Mouse (Mus musculus) embryonic facial prominence, embryonic 15.5 days (tissue): ENCODE data around the gene Kprp. TPM values are rescaled to one million over a fixed set of nuclear protein-coding genes. Genes with fewer than 3 reads are reported as not detected.
"Not testable (repeated sequence)": the region's sequence is repeated elsewhere in the genome, so short reads cannot be mapped to it uniquely, and the experiment has no call there.

Experiments used
- ATAC-seq: fragments of 200-750 bp; cut with Nextera tagmentation; 2 replicates; pipeline ENCODE4 v1.8.0; 2017; ENCODE audit warnings: low read depth, moderate TSS enrichment; ENCODE audit not compliant: insufficient number of reproducible peaks, low FRiP score, low TSS enrichment
- H3K27ac ChIP-seq: fragments of 300-500 bp; sonication (generic); replicated peaks from 2 replicates; pipeline ENCODE4 v1.5.1; 2015; ENCODE audit warnings: mild to moderate bottlenecking, inconsistent platforms
- H3K27me3 ChIP-seq: fragments of 300-500 bp; sonication (generic); 2 replicates; pipeline ENCODE4 v1.6.1; 2015; ENCODE audit warnings: inconsistent platforms
- H3K36me3 ChIP-seq: fragments of 300-500 bp; sonication (generic); 2 replicates; pipeline ENCODE4 v1.6.1; 2015; ENCODE audit warnings: mild to moderate bottlenecking, inconsistent platforms
- H3K4me1 ChIP-seq: fragments of 300-500 bp; sonication (generic); 2 replicates; pipeline ENCODE4 v1.6.1; 2015; ENCODE audit warnings: inconsistent platforms
- H3K4me2 ChIP-seq: fragments of 300-500 bp; sonication (generic); replicated peaks from 2 replicates; pipeline ENCODE4 v1.6.1; 2015; ENCODE audit warnings: mild to moderate bottlenecking, inconsistent platforms
- H3K4me3 ChIP-seq: fragments of 300-500 bp; sonication (generic); replicated peaks from 2 replicates; pipeline ENCODE4 v1.5.1; 2015; ENCODE audit warnings: mild to moderate bottlenecking, inconsistent platforms
- H3K9ac ChIP-seq: fragments of 300-500 bp; sonication (generic); 2 replicates; pipeline ENCODE4 v1.6.1; 2015; ENCODE audit warnings: inconsistent platforms
- H3K9me3 ChIP-seq: fragments of 300-500 bp; sonication (generic); replicated peaks from 2 replicates; pipeline ENCODE4 v1.6.1; 2016; ENCODE audit warnings: inconsistent platforms
- WGBS: fragments of 180-500 bp; shearing (Covaris S2); methylation state at CpG from one replicate; pipeline ENCODE4 v1.1.7; 2015; 5-methylcytosine and 5-hydroxymethylcytosine counted together
- polyA plus RNA-seq: library from polyadenylated mRNA; unstranded; fragments of >200 nt; fragmentation: Nextera tagmentation; extraction: Ambion mirVana; gene quantifications from 2 replicates; pipeline ENCODE4 v1.2.1, GENCODE M21; 2015

Kprp gene
- 1.9 and 6.5 TPM in 2 replicates for polyA plus RNA-seq

DNA sequence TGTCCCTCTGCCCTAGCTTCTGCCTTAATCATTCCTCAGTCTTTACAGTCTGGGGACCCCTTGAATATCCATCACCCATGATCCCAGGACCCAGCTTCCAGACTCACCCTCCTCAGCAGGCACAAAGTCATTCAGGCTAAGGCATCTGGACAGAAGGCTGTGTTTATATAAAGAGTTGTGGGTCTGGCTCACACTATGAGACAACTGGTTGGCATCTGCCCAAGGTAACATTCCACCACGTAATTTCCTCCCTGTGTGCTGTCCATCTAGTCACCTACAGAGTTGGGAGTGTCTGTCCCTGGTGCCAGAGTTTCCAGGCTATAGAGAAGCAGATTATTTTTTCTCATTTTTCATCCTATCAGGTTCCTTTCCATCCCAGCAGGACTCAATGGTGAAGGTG is at the start of gene Kprp:
Gene Kprp, minus strand, starts transcription at position 140 of the 400 bp plus-strand sequence.
- Histone ChIP-seq H3K4me1 (no peaks in the 10 kb centered on the region), H3K9ac (no peak within 1 kb of the TSS), H3K9me3 (no peaks in the 10 kb centered on the region), H3K36me3 (no peaks in the 10 kb centered on the region), H3K4me3 (no peak within 1 kb of the TSS), H3K27me3 (no peaks in the 10 kb centered on the region), H3K27ac (no peak within 1 kb of the TSS), H3K4me2 (no peak within 1 kb of the TSS)
- WGBS, result 13% methylated on average over 1 of the region's 1 CpGs
- no peak for ATAC-seq

- no peak overlapping the region for H3K27ac ChIP-seq
- H3K9ac ChIP-seq, result no peak overlapping the region
- ATAC-seq, result no peak
- H3K4me3 ChIP-seq, result no peak overlapping the region
- H3K4me2 ChIP-seq, result no peak overlapping the region
- no peaks in the 10 kb centered on the region for H3K4me1 ChIP-seq
- H3K9me3 ChIP-seq, result no peaks in the 10 kb centered on the region
- no peaks in the 10 kb centered on the region for H3K27me3 ChIP-seq
- H3K36me3 ChIP-seq, result no peaks in the 10 kb centered on the region
- WGBS, result 77% methylated on average over 3 of the region's 3 CpGs
These were observed 47.1 kb upstream of the Kprp start for GRCm38 (mm10) chr3:92874180-92874579.

DNA sequence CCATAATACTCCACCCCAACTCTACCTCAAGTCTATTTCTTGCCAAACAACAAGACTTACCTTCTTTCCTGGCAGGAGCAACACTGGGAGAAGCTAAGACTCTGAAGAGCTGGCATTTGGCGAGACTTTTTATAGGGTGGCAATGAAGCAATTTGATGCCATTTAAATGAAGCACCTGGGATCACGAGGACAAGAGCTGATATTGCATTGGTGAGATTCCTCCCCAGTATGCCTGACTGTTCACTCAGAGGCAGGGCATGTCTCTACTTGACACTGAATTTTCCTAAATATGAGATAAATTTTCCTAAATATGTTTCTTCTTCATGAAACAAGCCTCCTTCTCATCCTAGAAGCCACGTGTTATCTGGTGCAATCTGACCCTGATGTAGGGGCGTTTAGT is 43.1 kb upstream of the Kprp start, which contains the start of gene 2310050C09Rik:
Gene 2310050C09Rik, minus strand, starts transcription at position 101 of the 400 bp plus-strand sequence.
- H3K27ac ChIP-seq, result no peak within 1 kb of the TSS
- H3K36me3 ChIP-seq, result no peaks in the 10 kb centered on the region
- H3K9ac ChIP-seq, result no peak within 1 kb of the TSS
- WGBS, result 65% methylated on average over 4 of the region's 4 CpGs
- H3K27me3 ChIP-seq, result no peaks in the 10 kb centered on the region
- H3K9me3 ChIP-seq, result no peaks in the 10 kb centered on the region
- ATAC-seq, result no peak
- H3K4me3 ChIP-seq, result no peak within 1 kb of the TSS
- no peak within 1 kb of the TSS for H3K4me2 ChIP-seq
- no peaks in the 10 kb centered on the region for H3K4me1 ChIP-seq

GRCm38 (mm10) chr3:92851186-92851585 is 24.1 kb upstream of the Kprp start, which contains the start of gene Lce1l:
TSS of gene Lce1l (minus strand) at chr3:92851286.
- Histone ChIP-seq H3K27me3 (no peaks in the 10 kb centered on the region), H3K4me2 (no peak within 1 kb of the TSS), H3K9ac (no peak within 1 kb of the TSS), H3K4me1 (no peaks in the 10 kb centered on the region), H3K9me3 (no peaks in the 10 kb centered on the region), H3K27ac (no peak within 1 kb of the TSS), H3K36me3 (no peaks in the 10 kb centered on the region), H3K4me3 (no peak within 1 kb of the TSS)
- no peak for ATAC-seq
- 82% methylated on average over 3 of the region's 3 CpGs for WGBS

GRCm38 (mm10) chr3:92825808-92826207 is 1.2 kb downstream of the Kprp start:
- no peak overlapping the region for H3K4me2 ChIP-seq
- no peak for ATAC-seq
- no peak overlapping the region for H3K27ac ChIP-seq
- H3K9me3 ChIP-seq, result no peaks in the 10 kb centered on the region
- no peak overlapping the region for H3K9ac ChIP-seq
- no peaks in the 10 kb centered on the region for H3K4me1 ChIP-seq
- no peaks in the 10 kb centered on the region for H3K36me3 ChIP-seq
- WGBS, result 14% methylated on average over 1 of the region's 1 CpGs
- no peak overlapping the region for H3K4me3 ChIP-seq
- no peaks in the 10 kb centered on the region for H3K27me3 ChIP-seq

GRCm38 (mm10) chr3:92816036-92816435 is 11.0 kb downstream of the Kprp start:
- H3K9me3 ChIP-seq, H3K4me2 ChIP-seq, H3K27me3 ChIP-seq, H3K27ac ChIP-seq, H3K9ac ChIP-seq, ATAC-seq, H3K4me3 ChIP-seq, H3K36me3 ChIP-seq, H3K4me1 ChIP-seq: not testable (repeated sequence)
- 82% methylated on average over 2 of the region's 2 CpGs for WGBS

- no peaks in the 10 kb centered on the region for H3K4me1 ChIP-seq
- no peak overlapping the region for H3K4me3 ChIP-seq
- no peaks in the 10 kb centered on the region for H3K36me3 ChIP-seq
- no peaks in the 10 kb centered on the region for H3K9me3 ChIP-seq
- no peaks in the 10 kb centered on the region for H3K27me3 ChIP-seq
- H3K9ac ChIP-seq, result no peak overlapping the region
- no peak overlapping the region for H3K4me2 ChIP-seq
- no peak for ATAC-seq
- WGBS, result 89% methylated on average over 3 of the region's 3 CpGs
- H3K27ac ChIP-seq, result no peak overlapping the region
These were observed 11.5 kb downstream of the Kprp start for GRCm38 (mm10) chr3:92815581-92815980.

DNA sequence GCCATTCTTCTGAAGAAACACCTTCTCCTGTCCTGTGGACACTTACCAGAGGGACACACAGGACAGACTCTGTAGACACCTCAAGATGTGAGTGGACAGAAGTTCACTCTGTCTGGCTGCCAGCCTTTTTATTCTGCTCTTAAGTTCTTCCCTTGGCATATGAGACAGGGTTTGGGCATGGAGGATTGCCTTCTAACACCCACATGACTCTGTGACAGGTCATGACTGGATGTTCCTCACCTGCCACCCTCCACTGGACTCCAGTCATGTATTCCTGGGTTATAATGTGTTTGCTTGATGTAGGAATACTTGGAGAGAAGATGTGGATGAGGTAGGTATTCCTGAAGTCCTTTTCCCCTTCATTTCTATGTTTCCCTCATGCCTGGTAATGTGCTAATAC is 19.3 kb downstream of the Kprp start, which contains the start of gene Lce1k:
Gene Lce1k, minus strand, starts transcription at position 101 of the 400 bp plus-strand sequence.
- H3K4me3 ChIP-seq, result no peak within 1 kb of the TSS
- H3K36me3 ChIP-seq, result no peaks in the 10 kb centered on the region
- H3K27me3 ChIP-seq, result no peaks in the 10 kb centered on the region
- H3K9ac ChIP-seq, result no peak within 1 kb of the TSS
- H3K9me3 ChIP-seq, result no peaks in the 10 kb centered on the region
- ATAC-seq, result no peak
- no peaks in the 10 kb centered on the region for H3K4me1 ChIP-seq
- no peak within 1 kb of the TSS for H3K4me2 ChIP-seq
- H3K27ac ChIP-seq, result no peak within 1 kb of the TSS

GRCm38 (mm10) chr3:92790414-92790813 is 36.6 kb downstream of the Kprp start, which contains the start of gene Lce1j:
TSS of gene Lce1j (minus strand) at chr3:92790514.
- no peaks in the 10 kb centered on the region for H3K36me3 ChIP-seq
- WGBS, result 81% methylated on average over 1 of the region's 1 CpGs
- H3K4me2 ChIP-seq, result no peak within 1 kb of the TSS
- H3K27me3 ChIP-seq, result no peaks in the 10 kb centered on the region
- H3K9ac ChIP-seq, result no peak within 1 kb of the TSS
- no peaks in the 10 kb centered on the region for H3K9me3 ChIP-seq
- ATAC-seq, result no peak
- H3K4me1 ChIP-seq, result no peaks in the 10 kb centered on the region
- H3K27ac ChIP-seq, result no peak within 1 kb of the TSS
- H3K4me3 ChIP-seq, result no peak within 1 kb of the TSS

- Histone ChIP-seq H3K9ac (no peak within 1 kb of the TSS), H3K27me3 (no peaks in the 10 kb centered on the region), H3K9me3 (no peaks in the 10 kb centered on the region), H3K27ac (no peak within 1 kb of the TSS), H3K36me3 (no peaks in the 10 kb centered on the region), H3K4me3 (no peak within 1 kb of the TSS), H3K4me1 (no peaks in the 10 kb centered on the region), H3K4me2 (no peak within 1 kb of the TSS)
- ATAC-seq, result no peak
- 65% methylated on average over 1 of the region's 1 CpGs for WGBS
These were observed 48.2 kb downstream of the Kprp start, which contains the start of gene Lce1i for GRCm38 (mm10) chr3:92778799-92779198. TSS of gene Lce1i (minus strand) at chr3:92778899.
